In the genomic region with DNA sequence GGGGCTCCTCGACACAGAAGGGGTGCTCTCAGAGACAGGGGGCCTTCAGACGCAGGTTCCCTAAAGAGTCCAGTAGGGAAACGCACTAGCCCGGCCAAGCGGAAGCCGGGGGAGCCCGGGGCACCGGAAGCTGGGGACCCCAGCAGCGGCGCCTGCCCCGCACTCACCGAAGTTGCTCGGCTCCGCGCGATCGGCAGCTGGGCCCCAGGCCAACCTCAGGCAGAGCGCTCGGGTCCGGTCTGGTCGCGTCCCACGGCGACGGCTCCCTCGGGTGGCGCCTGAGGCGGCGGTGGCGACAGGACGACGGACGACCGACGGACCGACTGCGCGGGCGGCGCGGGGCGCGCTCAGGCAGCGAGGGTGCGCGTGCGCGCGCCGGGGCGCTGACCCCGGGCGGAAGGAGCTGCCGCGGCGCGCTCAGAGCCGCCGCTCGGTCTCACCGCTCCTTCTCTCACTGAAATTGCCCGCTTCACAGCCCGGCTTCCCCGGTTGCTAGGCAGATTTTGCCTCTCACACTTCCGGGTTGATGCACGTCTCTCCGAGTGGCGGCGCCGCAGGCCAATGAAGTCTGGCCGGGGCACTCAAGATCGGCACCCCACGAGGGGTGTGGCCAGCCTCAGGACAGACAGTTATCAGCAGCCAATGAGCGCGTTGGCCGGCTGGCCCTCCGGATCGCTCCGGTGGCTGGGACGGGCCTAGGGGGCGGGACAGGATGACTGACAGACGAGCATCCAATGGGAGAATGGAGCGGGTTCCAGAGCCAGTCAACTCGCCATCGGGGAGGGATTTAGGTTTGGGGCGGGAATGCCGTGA, we compare ENCODE assay signal across 8 mouse cellular contexts. TPM values are rescaled to one million over a fixed set of nuclear protein-coding genes. Genes with fewer than 3 reads are reported as not detected.
A peak's percentile ranks its signal among the peaks of the same experiment; 100 is the strongest.
DNase-seq lines count a peak whose midpoint lies in the region; ATAC-seq and TF ChIP-seq lines count a peak whose summit lies in the region.

A gene (minus strand): TSS at position 609 of the 813 bp plus-strand sequence.

- H3K9ac ChIP-seq in forebrain, embryonic 16.5 days (replicated peaks; ENCODE audit: low read depth, low read length) = peak within 1 kb of the TSS; percentile 81
- H3K9ac ChIP-seq in lung, embryonic 14.5 days = peak within 1 kb of the TSS; percentile 82

- H3K36me3 ChIP-seq in G1E (replicated peaks) = peaks cover 24% of the 10 kb centered on the region
- H3K36me3 ChIP-seq in forebrain, embryonic 16.5 days (ENCODE audit: control insufficient read depth, insufficient read depth) = no peaks in the 10 kb centered on the region
- H3K36me3 ChIP-seq in lung, embryonic 14.5 days (ENCODE audit: insufficient read depth) = peaks cover 5% of the 10 kb centered on the region; the same call in 1 of the 2 replicates
- 0 out of 2 replicates have a peak, but pooled peaks cover 4% of the 10 kb centered on the region for H3K36me3 ChIP-seq in thymus, adult 2 months (ENCODE audit: control insufficient read depth, insufficient read depth, low read length)

- no peak; the same call in 1 of the 2 replicates for TF ChIP-seq POLR2A in olfactory bulb, adult 2 months (IDR thresholded peaks at IDR 0.05; ENCODE audit: insufficient read depth, low read depth, low read length)
- peak; percentile 70 for TF ChIP-seq POLR2A in thymus, adult 2 months (IDR thresholded peaks at IDR 0.05; ENCODE audit: control insufficient read depth, extremely low read depth, insufficient read depth, low read length, poor library complexity)

- TF ChIP-seq CTCF in G1E (IDR thresholded peaks at IDR 0.05; ENCODE audit: low read depth, low read length) = no peak
- TF ChIP-seq CTCF in layer of hippocampus, adult 2 months (conservative IDR thresholded peaks at IDR 0.05) = peak; percentile 55
- peak; percentile 47; the same call in 1 of the 2 replicates for TF ChIP-seq CTCF in lung, embryonic 14.5 days (IDR thresholded peaks at IDR 0.05; ENCODE audit: low read depth)
- no peak for TF ChIP-seq CTCF in olfactory bulb, adult 2 months (IDR thresholded peaks at IDR 0.05; ENCODE audit: insufficient read depth, low read depth, low read length)
- TF ChIP-seq CTCF in thymus, adult 2 months (IDR thresholded peaks at IDR 0.05; ENCODE audit: borderline replicate concordance, control insufficient read depth, extremely low read depth, insufficient read depth, low read length, poor library complexity) = peak; percentile 49; the same call in 1 of the 2 replicates

- ATAC-seq in G1E (ENCODE audit: extremely low read depth, insufficient number of reproducible peaks, low FRiP score, poor library complexity, severe bottlenecking) = peak; percentile 91
- ATAC-seq in forebrain, embryonic 16.5 days = peak; percentile 100
- peak; percentile 99 for ATAC-seq in lung, embryonic 14.5 days (ENCODE audit: insufficient read depth)

- H3K9me3 ChIP-seq in G1E (replicated peaks) = no peaks in the 10 kb centered on the region
- no peaks in the 10 kb centered on the region for H3K9me3 ChIP-seq in forebrain, embryonic 16.5 days (ENCODE audit: control insufficient read depth, low read length)
- no peaks in the 10 kb centered on the region for H3K9me3 ChIP-seq in lung, embryonic 14.5 days (ENCODE audit: low read depth, low read length)

- H3K27ac ChIP-seq in forebrain, embryonic 16.5 days (ENCODE audit: low read length) = peak within 1 kb of the TSS; percentile 83
- peak within 1 kb of the TSS; percentile 84 for H3K27ac ChIP-seq in layer of hippocampus, adult 2 months
- H3K27ac ChIP-seq in lung, embryonic 14.5 days (ENCODE audit: low read depth) = peak within 1 kb of the TSS; percentile 94
- peak within 1 kb of the TSS; percentile 1; the same call in 1 of the 2 replicates for H3K27ac ChIP-seq in olfactory bulb, adult 2 months (ENCODE audit: insufficient read depth, low read depth, low read length)
- peak within 1 kb of the TSS; percentile 69 for H3K27ac ChIP-seq in thymus, adult 2 months (ENCODE audit: control insufficient read depth, insufficient read depth, low read length)

- intact Hi-C loops in heart, postnatal 36 days (cut with DNase I) = loop anchor here (1.0 to 10.0 kb wide), 2 partner anchors 22 to 371 kb away; a partner anchor contains a TSS

- peak within 1 kb of the TSS; percentile 98 for H3K4me3 ChIP-seq in G1E (ENCODE audit: low read depth, low read length)
- peak within 1 kb of the TSS; percentile 89 for H3K4me3 ChIP-seq in forebrain, embryonic 16.5 days (replicated peaks; ENCODE audit: low read length)
- peak within 1 kb of the TSS; percentile 90 for H3K4me3 ChIP-seq in layer of hippocampus, adult 2 months
- H3K4me3 ChIP-seq in lung, embryonic 14.5 days (ENCODE audit: low read depth, low read length) = peak within 1 kb of the TSS; percentile 91
- peak within 1 kb of the TSS; percentile 79 for H3K4me3 ChIP-seq in olfactory bulb, adult 2 months (ENCODE audit: insufficient read depth, low read depth, low read length)
- peak within 1 kb of the TSS; percentile 82 for H3K4me3 ChIP-seq in thymus, adult 2 months (ENCODE audit: control insufficient read depth, insufficient read depth, low read length)

- peaks cover 34% of the 10 kb centered on the region for H3K4me1 ChIP-seq in G1E (ENCODE audit: insufficient read depth, low read depth, low read length)
- peaks cover 14% of the 10 kb centered on the region for H3K4me1 ChIP-seq in forebrain, embryonic 16.5 days (replicated peaks; ENCODE audit: control insufficient read depth, insufficient read depth, low read length)
- peaks cover 6% of the 10 kb centered on the region for H3K4me1 ChIP-seq in lung, embryonic 14.5 days (ENCODE audit: insufficient read depth)
- peaks cover 10% of the 10 kb centered on the region for H3K4me1 ChIP-seq in olfactory bulb, adult 2 months (ENCODE audit: control insufficient read depth, insufficient read depth, low read length)
- peaks cover 16% of the 10 kb centered on the region for H3K4me1 ChIP-seq in thymus, adult 2 months (replicated peaks; ENCODE audit: control insufficient read depth, insufficient read depth, low read length)

- under 1% methylated on average over 87 of the region's 87 CpGs for WGBS in forebrain, embryonic 16.5 days
- WGBS in lung, embryonic 14.5 days = under 1% methylated on average over 80 of the region's 87 CpGs
- WGBS in olfactory bulb, adult 2 months = under 1% methylated on average over 86 of the region's 87 CpGs
- WGBS in thymus, adult 2 months = under 1% methylated on average over 87 of the region's 87 CpGs

- H3K27me3 ChIP-seq in G1E (ENCODE audit: insufficient read depth, low read length) = no peaks in the 10 kb centered on the region
- no peaks in the 10 kb centered on the region for H3K27me3 ChIP-seq in forebrain, embryonic 16.5 days (replicated peaks; ENCODE audit: control insufficient read depth, insufficient read depth, low read length)
- no peaks in the 10 kb centered on the region for H3K27me3 ChIP-seq in lung, embryonic 14.5 days (ENCODE audit: insufficient read depth, low read length)
- no peaks in the 10 kb centered on the region for H3K27me3 ChIP-seq in thymus, adult 2 months (ENCODE audit: control insufficient read depth, insufficient read depth, low read length)

- DNase-seq in G1E (ENCODE audit: low spot score) = peak; percentile 100
- DNase-seq in cerebellum, adult 18-20 months = peak; percentile 100
- peak; percentile 100 for DNase-seq in heart, postnatal 36 days
- DNase-seq in layer of hippocampus, adult 2 months (ENCODE audit: low spot score in 2 of 2) = peak; percentile 100
- peak; percentile 100 for DNase-seq in lung, embryonic 14.5 days
- DNase-seq in thymus, adult 2 months = peak; percentile 100

- peak within 1 kb of the TSS; percentile 95 for H3K4me2 ChIP-seq in forebrain, embryonic 16.5 days (ENCODE audit: low read length)
- H3K4me2 ChIP-seq in lung, embryonic 14.5 days = peak within 1 kb of the TSS; percentile 75

RNA-seq across cellular contexts. Expression of the gene that starts here (rescaled TPM):
- total RNA-seq in G1E (2014; fragmentation: Nextera tagmentation) (99.3 and 101 TPM in 2 replicates), G1E (2017) (44.4 and 52.2 TPM in 2 replicates)
- polyA plus RNA-seq in G1E (2012) = 104 and 139 TPM in 2 replicates
- polyA plus RNA-seq in forebrain, embryonic 16.5 days (2015; fragmentation: Nextera tagmentation; extraction: Ambion mirVana) = 22.6 and 23.5 TPM in 2 replicates
- 10 to 100 TPM; 31.6 to 36.5 TPM for total RNA-seq in heart, postnatal 36 days (2021)
- 10 to 100 TPM; 29.7 to 32.4 TPM for total RNA-seq in layer of hippocampus, adult 2 months (2021)
- polyA plus RNA-seq in lung, embryonic 14.5 days (2014; fragmentation: Nextera tagmentation; extraction: Ambion mirVana) = 81.5 and 92.4 TPM in 2 replicates
- polyA plus RNA-seq in olfactory bulb, adult 2 months (2012; ENCODE audit: insufficient read depth, insufficient read length, low replicate concordance, missing spikeins) = not detected in 2 replicates
- polyA plus RNA-seq in thymus, adult 2 months (2012; rRNA removed) = 84.5 and 116 TPM in 2 replicates

Comparison
In these comparisons a context has a peak if more than half of its experiments do, and no peak if none do; other contexts are left out.
1. Peak in every context shown above with its lines: DNase-seq, ATAC-seq, H3K4me3 ChIP-seq and H3K27ac ChIP-seq.
2. RNA of the gene that starts here (polyA plus RNA-seq): 104 to 139 TPM in G1E, 81.5 to 92.4 TPM in lung, embryonic 14.5 days, 84.5 to 116 TPM in thymus, adult 2 months and 22.6 to 23.5 TPM in forebrain, embryonic 16.5 days; not detected in olfactory bulb, adult 2 months; every median in the first group is over 10 times any median in the second.
3. CTCF ChIP-seq: peak in layer of hippocampus, adult 2 months (single experiment), lung, embryonic 14.5 days (single experiment) and thymus, adult 2 months (single experiment); none in G1E (single experiment) and olfactory bulb, adult 2 months (single experiment).
4. H3K27ac ChIP-seq: peak in every context shown above with its lines; median percentile 94 in lung, embryonic 14.5 days; 84 in layer of hippocampus, adult 2 months; 83 in forebrain, embryonic 16.5 days; 69 in thymus, adult 2 months; 1 in olfactory bulb, adult 2 months.